Mouse (Mus musculus) central nervous system, embryonic 14 days (tissue): ENCODE measurements around the gene Btbd10. TPM values are rescaled to one million over a fixed set of nuclear protein-coding genes. Genes with fewer than 3 reads are reported as not detected.

Experiments
- polyA plus RNA-seq: library from polyadenylated mRNA; depleted of rRNA; stranded (reverse); fragments of >200 nt; gene quantifications from 2 replicates; pipeline ENCODE4 v1.2.3, GENCODE M21; 2012; rRNA removed

The Btbd10 gene
- 47.2 and 49.4 TPM in 2 replicates for polyA plus RNA-seq

DNA sequence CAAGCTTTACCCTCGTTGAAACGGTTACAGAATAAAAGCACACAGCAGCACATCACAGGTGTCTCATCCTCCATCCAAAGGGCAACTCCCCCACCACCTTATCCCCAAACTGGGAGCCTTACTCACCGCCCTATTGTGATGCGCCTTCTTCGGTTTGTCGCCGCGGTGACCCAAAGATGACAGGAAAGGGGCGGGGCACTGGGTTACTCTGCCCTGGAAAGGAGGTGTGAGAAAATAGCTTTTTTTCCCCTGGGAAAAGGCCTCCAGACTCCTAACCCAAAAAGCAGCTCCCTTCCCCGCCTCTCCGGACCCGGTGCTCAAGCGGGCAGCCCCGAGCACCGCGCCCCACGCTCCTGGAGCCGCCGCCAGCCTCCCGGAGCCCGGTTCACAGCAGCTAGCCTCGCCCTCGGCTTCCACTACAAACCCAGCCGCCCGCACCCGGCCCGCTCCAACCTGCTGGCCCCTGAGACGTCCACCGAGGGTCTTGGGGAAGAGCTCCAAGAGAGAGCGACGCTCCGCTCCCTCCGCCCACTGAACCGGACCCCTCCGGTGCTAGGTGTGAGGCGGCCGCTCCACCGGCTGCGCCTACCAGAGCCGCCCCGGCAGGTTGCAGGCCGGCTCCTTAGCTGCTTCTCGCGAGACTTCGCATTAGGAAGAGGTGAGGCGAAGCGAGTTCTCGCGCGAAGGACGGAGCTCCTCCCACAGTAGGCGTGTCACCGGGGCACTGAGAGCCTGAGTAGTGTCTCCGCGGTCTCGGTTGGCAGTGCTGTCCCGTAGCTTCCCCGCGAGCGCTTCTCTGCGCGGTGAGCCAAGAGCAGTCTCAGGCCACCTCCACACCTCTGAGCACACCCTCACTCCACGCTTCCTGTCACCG is at the start of gene Btbd10:
Gene Btbd10, minus strand, starts transcription at position 647 of the 874 bp plus-strand sequence.

DNA sequence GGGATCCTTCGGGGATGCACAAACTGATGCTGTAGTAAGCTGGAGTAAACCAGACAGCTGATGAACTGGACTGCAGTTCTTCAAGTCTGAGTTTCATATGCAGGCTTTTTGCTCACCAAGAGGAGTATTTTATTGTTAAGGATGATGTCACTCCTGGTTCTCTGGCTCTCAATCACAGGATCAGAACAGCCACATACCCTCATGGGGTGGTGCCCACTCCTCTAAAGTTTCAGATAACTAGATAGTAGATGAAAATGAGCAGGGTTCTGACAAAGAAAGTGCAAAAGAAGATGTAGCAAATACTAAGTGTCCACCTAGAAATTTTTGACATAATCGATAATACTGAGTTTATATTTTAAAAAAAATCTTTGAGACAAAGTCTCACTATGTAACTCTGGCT is 19.3 kb upstream of the Btbd10 start, which contains the start of gene Pth:
Gene Pth, minus strand, starts transcription at position 101 of the 400 bp plus-strand sequence.

Other genes starting within 250 kb of the Btbd10 start
- gene Arntl, start 161.9 kb downstream of the Btbd10 start, polyA plus RNA-seq: 14.1 and 15.4 TPM in 2 replicates
- gene Pth, start 19.2 kb upstream of the Btbd10 start, polyA plus RNA-seq: not detected in 2 replicates
- gene Far1, start 144.4 kb upstream of the Btbd10 start, polyA plus RNA-seq: 58.2 and 58.6 TPM in 2 replicates